8 mouse cellular contexts compared by ENCODE assay signal in the genomic region with DNA sequence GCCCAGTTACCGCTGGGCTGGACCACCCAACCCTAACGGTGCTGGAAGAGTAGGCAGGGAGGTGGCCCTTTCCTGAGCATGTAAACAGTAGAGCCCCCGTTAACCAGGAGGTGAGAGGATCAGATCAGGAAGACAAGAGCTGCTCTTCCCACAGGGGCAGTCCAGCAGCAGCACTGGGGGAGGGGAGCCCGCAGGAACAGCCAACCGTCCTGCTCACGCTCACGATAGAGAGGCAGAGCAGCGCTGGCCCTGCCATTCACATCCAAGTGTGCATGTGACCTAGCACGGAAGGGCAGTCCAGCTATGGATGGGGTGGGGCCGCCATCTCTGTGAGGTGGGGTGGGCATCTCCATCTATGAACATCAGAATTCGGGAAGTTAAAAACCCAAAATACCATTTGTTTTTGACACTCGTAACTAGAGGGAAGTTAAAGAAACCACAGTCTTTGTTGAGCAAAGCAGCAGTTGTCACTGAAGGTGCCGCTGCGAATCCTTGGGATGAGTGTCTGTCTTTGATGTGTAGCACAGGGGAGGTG. TPM values are rescaled to one million over a fixed set of nuclear protein-coding genes. Genes with fewer than 3 reads are reported as not detected.
DNase-seq lines count a peak whose midpoint lies in the region.

No protein-coding gene starts in this region.

- peak; percentile 16 to 46 for DNase-seq in adrenal gland, adult (ENCODE audit: inconsistent age in 2 of 2, low spot score in 1 of 2)
- no peak for DNase-seq in adrenal gland, postnatal 10 days
- peak; percentile 76 for DNase-seq in CD4-positive helper T cell, adult 2 months (ENCODE audit: low read depth, low spot score)
- peak; percentile 66 for DNase-seq in induced T-regulatory cell, adult 2 months (ENCODE audit: low read depth)
- DNase-seq in monocyte, adult 2 months (ENCODE audit: low read depth in 1 of 2, low spot score in 2 of 2) = peak; percentile 79 to 81
- DNase-seq in cerebellum, adult 9-10 months = no peak
- DNase-seq in embryo, embryonic 9.5 days (ENCODE audit: extremely low spot score) = no peak
- no peak for DNase-seq in layer of hippocampus, postnatal 10 days (ENCODE audit: low spot score in 2 of 2)

RNA-seq across cellular contexts. Expression of a gene that starts 21.0 kb away (rescaled TPM):
- total RNA-seq in adrenal gland, postnatal 10 days (2021) = under 1 TPM in 1 of 2 experiments, not detected in 1; 0.33 TPM
- total RNA-seq in layer of hippocampus, postnatal 10 days (2021) = not detected

RNA-seq across cellular contexts. Expression of a gene that starts 48.5 kb away (rescaled TPM):
- 1 to 10 TPM in 1 of 2 experiments, under 1 TPM in 1; 0.94 to 1.2 TPM for total RNA-seq in adrenal gland, postnatal 10 days (2021)
- under 1 TPM; 0.71 to 0.83 TPM for total RNA-seq in layer of hippocampus, postnatal 10 days (2021)

Comparison
In these comparisons a context has a peak if more than half of its experiments do, and no peak if none do; other contexts are left out.
1. DNase-seq: peak in adrenal gland, adult (2 of 2), CD4-positive helper T cell, adult 2 months (single experiment), induced T-regulatory cell, adult 2 months (single experiment) and monocyte, adult 2 months (2 of 2); none in adrenal gland, postnatal 10 days (single experiment), cerebellum, adult 9-10 months (single experiment), embryo, embryonic 9.5 days (single experiment) and layer of hippocampus, postnatal 10 days (0 of 2).